Mouse (Mus musculus) midbrain, embryonic 11.5 days (tissue): ENCODE results near the gene Fryl. TPM values are rescaled to one million over a fixed set of nuclear protein-coding genes. Genes with fewer than 3 reads are reported as not detected.

Experiments used
- ATAC-seq: fragments of 200-750 bp; cut with Nextera tagmentation; 2 replicates; pipeline ENCODE4 v1.8.0; 2017; ENCODE audit warnings: moderate TSS enrichment, moderate library complexity; ENCODE audit not compliant: low FRiP score
- DNase-seq: peaks from one replicate; pipeline ENCODE4 v3.0.0; 2015; ENCODE audit warnings: low spot score; ENCODE audit errors: missing footprints
- H3K27ac ChIP-seq: fragments of 300-500 bp; sonication (generic); 2 replicates; pipeline ENCODE4 v1.5.1; 2014; ENCODE audit warnings: low read depth, low read length
- H3K27me3 ChIP-seq: fragments of 300-500 bp; sonication (generic); 2 replicates; pipeline ENCODE4 v1.6.1; 2014; ENCODE audit warnings: mild to moderate bottlenecking, low read length, moderate library complexity, mixed read lengths; ENCODE audit not compliant: control insufficient read depth, insufficient read depth
- H3K36me3 ChIP-seq: fragments of 300-500 bp; sonication (generic); 2 replicates; pipeline ENCODE4 v1.6.1; 2014; ENCODE audit warnings: mild to moderate bottlenecking, low read length, moderate library complexity, mixed read lengths; ENCODE audit not compliant: control insufficient read depth, insufficient read depth
- H3K4me1 ChIP-seq: fragments of 300-500 bp; sonication (generic); 2 replicates; pipeline ENCODE4 v1.6.1; 2014; ENCODE audit warnings: low read length; ENCODE audit not compliant: control insufficient read depth, insufficient read depth
- H3K4me2 ChIP-seq: fragments of 300-500 bp; sonication (generic); 2 replicates; pipeline ENCODE4 v1.6.1; 2014; ENCODE audit warnings: mild to moderate bottlenecking, moderate library complexity
- H3K4me3 ChIP-seq: fragments of 300-500 bp; sonication (generic); 2 replicates; pipeline ENCODE4 v1.5.1; 2014; ENCODE audit warnings: low read depth, low read length
- H3K9ac ChIP-seq: fragments of 300-500 bp; sonication (generic); 2 replicates; pipeline ENCODE4 v1.6.1; 2014; ENCODE audit warnings: low read length
- H3K9me3 ChIP-seq: fragments of 300-500 bp; sonication (generic); 2 replicates; pipeline ENCODE4 v1.6.1; 2016; ENCODE audit warnings: low read length; ENCODE audit not compliant: control insufficient read depth
- WGBS: fragments of 180-500 bp; shearing (Covaris S2); extraction: QIAGEN DNeasy Blood & Tissue Kit; methylation state at CpG from one replicate; pipeline ENCODE4 v1.1.7; 2014; 5-methylcytosine and 5-hydroxymethylcytosine counted together
- polyA plus RNA-seq: library from polyadenylated mRNA; unstranded; fragments of >200 nt; fragmentation: Nextera tagmentation; extraction: Ambion mirVana; gene quantifications from 2 replicates; pipeline ENCODE4 v1.2.1, GENCODE M21; 2014

The Fryl gene
- polyA plus RNA-seq, 1 experiment from 2014 or later, result 39.0 TPM

- no peak overlapping the region for H3K27ac ChIP-seq
- no peak for DNase-seq
- no peak overlapping the region for H3K4me2 ChIP-seq
- WGBS, result 94% methylated on average over 29 of the region's 29 CpGs
- no peak for ATAC-seq
- H3K36me3 ChIP-seq, result no peaks in the 10 kb centered on the region
- no peak overlapping the region for H3K4me3 ChIP-seq
- H3K4me1 ChIP-seq, result no peaks in the 10 kb centered on the region
- H3K9ac ChIP-seq, result no peak overlapping the region
- no peaks in the 10 kb centered on the region for H3K27me3 ChIP-seq
- no peaks in the 10 kb centered on the region for H3K9me3 ChIP-seq
Measured at GRCm38 (mm10) chr5:73132998-73133832, 123.2 kb downstream of the Fryl start.

- H3K4me2 ChIP-seq, result no peak overlapping the region
Measured at GRCm38 (mm10) chr5:73130984-73131383, 125.4 kb downstream of the Fryl start.

GRCm38 (mm10) chr5:73129871-73130270 is 126.5 kb downstream of the Fryl start:
- H3K4me1 ChIP-seq, result no peaks in the 10 kb centered on the region
- ATAC-seq, result peak; percentile 68
- no peak for DNase-seq
- no peaks in the 10 kb centered on the region for H3K36me3 ChIP-seq
- no peaks in the 10 kb centered on the region for H3K27me3 ChIP-seq
- 61% methylated on average over 5 of the region's 5 CpGs for WGBS
- no peaks in the 10 kb centered on the region for H3K9me3 ChIP-seq
- H3K9ac ChIP-seq, result no peak overlapping the region
- no peak overlapping the region for H3K27ac ChIP-seq
- no peak overlapping the region for H3K4me3 ChIP-seq
- no peak overlapping the region for H3K4me2 ChIP-seq

More at GRCm38 (mm10) chr5:73130984-73131383, 125.4 kb downstream of the Fryl start:
- DNase-seq (no peak), ATAC-seq (no peak)
- Histone ChIP-seq H3K9me3 (no peaks in the 10 kb centered on the region), H3K36me3 (no peaks in the 10 kb centered on the region), H3K4me3 (no peak overlapping the region), H3K27ac (no peak overlapping the region), H3K4me1 (no peaks in the 10 kb centered on the region), H3K27me3 (no peaks in the 10 kb centered on the region), H3K9ac (no peak overlapping the region)
- WGBS, result 95% methylated on average over 6 of the region's 6 CpGs

GRCm38 (mm10) chr5:73119969-73120725 is 136.3 kb downstream of the Fryl start:
- Histone ChIP-seq H3K9ac (no peak overlapping the region), H3K4me2 (no peak overlapping the region), H3K36me3 (peaks cover 2% of the 10 kb centered on the region; the same call in 1 of the 2 replicates), H3K4me3 (no peak overlapping the region), H3K9me3 (no peaks in the 10 kb centered on the region), H3K4me1 (no peaks in the 10 kb centered on the region), H3K27ac (no peak overlapping the region), H3K27me3 (no peaks in the 10 kb centered on the region)
- 92% methylated on average over 13 of the region's 13 CpGs for WGBS
- DNase-seq (no peak), ATAC-seq (no peak)

GRCm38 (mm10) chr5:73119524-73119923 is 136.9 kb downstream of the Fryl start:
- Histone ChIP-seq H3K27me3 (no peaks in the 10 kb centered on the region), H3K9me3 (no peaks in the 10 kb centered on the region), H3K27ac (no peak overlapping the region), H3K36me3 (peaks cover 5% of the 10 kb centered on the region; the same call in 1 of the 2 replicates), H3K4me2 (no peak overlapping the region), H3K9ac (no peak overlapping the region), H3K4me3 (no peak overlapping the region), H3K4me1 (no peaks in the 10 kb centered on the region)
- no peak for DNase-seq
- ATAC-seq, result no peak
- WGBS, result 96% methylated on average over 5 of the region's 5 CpGs

- H3K27me3 ChIP-seq, result no peaks in the 10 kb centered on the region
- H3K9ac ChIP-seq, result no peak overlapping the region
- peaks cover 5% of the 10 kb centered on the region; the same call in 1 of the 2 replicates for H3K36me3 ChIP-seq
- no peak for ATAC-seq
- 97% methylated on average over 14 of the region's 14 CpGs for WGBS
- no peak overlapping the region for H3K4me2 ChIP-seq
- DNase-seq, result no peak
- no peaks in the 10 kb centered on the region for H3K9me3 ChIP-seq
- H3K4me1 ChIP-seq, result no peaks in the 10 kb centered on the region
- no peak overlapping the region for H3K27ac ChIP-seq
- no peak overlapping the region for H3K4me3 ChIP-seq
Measured at GRCm38 (mm10) chr5:73118786-73119185, 137.6 kb downstream of the Fryl start.

GRCm38 (mm10) chr5:73114878-73115277 is 141.5 kb downstream of the Fryl start:
- 85% methylated on average over 4 of the region's 4 CpGs for WGBS
- DNase-seq, result no peak
- peaks cover 5% of the 10 kb centered on the region; the same call in 1 of the 2 replicates for H3K36me3 ChIP-seq

GRCm38 (mm10) chr5:73112331-73112730 is 144.1 kb downstream of the Fryl start:
- Histone ChIP-seq H3K4me1 (no peaks in the 10 kb centered on the region), H3K27me3 (no peaks in the 10 kb centered on the region), H3K36me3 (peaks cover 13% of the 10 kb centered on the region), H3K9ac (no peak overlapping the region), H3K4me2 (no peak overlapping the region), H3K4me3 (no peak overlapping the region), H3K9me3 (no peaks in the 10 kb centered on the region), H3K27ac (no peak overlapping the region)
- no peak for ATAC-seq
- no peak for DNase-seq
- 92% methylated on average over 13 of the region's 13 CpGs for WGBS

More at GRCm38 (mm10) chr5:73114878-73115277, 141.5 kb downstream of the Fryl start:
- Histone ChIP-seq H3K4me1 (no peaks in the 10 kb centered on the region), H3K27ac (no peak overlapping the region), H3K27me3 (no peaks in the 10 kb centered on the region), H3K9me3 (no peaks in the 10 kb centered on the region), H3K9ac (no peak overlapping the region), H3K4me2 (no peak overlapping the region), H3K4me3 (no peak overlapping the region)
- no peak for ATAC-seq

GRCm38 (mm10) chr5:73103657-73104056 is 152.8 kb downstream of the Fryl start:
- Histone ChIP-seq H3K4me3 (no peak overlapping the region), H3K4me2 (no peak overlapping the region), H3K36me3 (peaks cover 7% of the 10 kb centered on the region), H3K9ac (no peak overlapping the region), H3K27me3 (no peaks in the 10 kb centered on the region), H3K4me1 (no peaks in the 10 kb centered on the region), H3K9me3 (no peaks in the 10 kb centered on the region), H3K27ac (no peak overlapping the region)
- DNase-seq, result peak; percentile 14
- ATAC-seq, result no peak
- WGBS, result 92% methylated on average over 7 of the region's 7 CpGs
